Mouse (Mus musculus) liver, embryonic 15.5 days (tissue): ENCODE data around the gene Trim66. TPM values are rescaled to one million over a fixed set of nuclear protein-coding genes. Genes with fewer than 3 reads are reported as not detected.

ENCODE experiments used
- ATAC-seq: fragments of 200-750 bp; cut with Nextera tagmentation; 2 replicates; pipeline ENCODE4 v1.8.0; 2017; ENCODE audit warnings: moderate number of reproducible peaks, mild to moderate bottlenecking, moderate library complexity; ENCODE audit not compliant: insufficient read depth
- H3K27ac ChIP-seq: fragments of 300-500 bp; sonication (generic); replicated peaks from 2 replicates; pipeline ENCODE4 v1.5.1; 2015; ENCODE audit warnings: mild to moderate bottlenecking, inconsistent platforms
- H3K27me3 ChIP-seq: fragments of 300-500 bp; sonication (generic); 2 replicates; pipeline ENCODE4 v1.6.1; 2015; ENCODE audit warnings: mild to moderate bottlenecking, inconsistent platforms
- H3K36me3 ChIP-seq: fragments of 300-500 bp; sonication (generic); replicated peaks from 2 replicates; pipeline ENCODE4 v1.6.1; 2015; ENCODE audit warnings: moderate library complexity, mild to moderate bottlenecking, inconsistent platforms
- H3K4me1 ChIP-seq: fragments of 300-500 bp; sonication (generic); replicated peaks from 2 replicates; pipeline ENCODE4 v1.6.1; 2015; ENCODE audit warnings: inconsistent platforms
- H3K4me2 ChIP-seq: fragments of 300-500 bp; sonication (generic); 2 replicates; pipeline ENCODE4 v1.6.1; 2015; ENCODE audit warnings: moderate library complexity, mild to moderate bottlenecking, inconsistent platforms
- H3K4me3 ChIP-seq: fragments of 300-500 bp; sonication (generic); replicated peaks from 2 replicates; pipeline ENCODE4 v1.5.1; 2015; ENCODE audit warnings: mild to moderate bottlenecking, inconsistent platforms
- H3K9ac ChIP-seq: fragments of 300-500 bp; sonication (generic); 2 replicates; pipeline ENCODE4 v1.6.1; 2015; ENCODE audit warnings: moderate library complexity, mild to moderate bottlenecking, inconsistent platforms
- H3K9me3 ChIP-seq: fragments of 300-500 bp; sonication (generic); replicated peaks from 2 replicates; pipeline ENCODE4 v1.6.1; 2016; ENCODE audit warnings: inconsistent platforms
- WGBS: fragments of 180-500 bp; shearing (Covaris S2); methylation state at CpG from one replicate; pipeline ENCODE4 v1.1.7; 2015; ENCODE audit warnings: mixed read lengths; ENCODE audit not compliant: insufficient replicate concordance; 5-methylcytosine and 5-hydroxymethylcytosine counted together
- polyA plus RNA-seq: library from polyadenylated mRNA; unstranded; fragments of >200 nt; fragmentation: Nextera tagmentation; extraction: Ambion mirVana; gene quantifications from 2 replicates; pipeline ENCODE4 v1.2.1, GENCODE M21; 2015

Gene Trim66
- polyA plus RNA-seq, 1 experiment from 2014 or later: not detected

DNA sequence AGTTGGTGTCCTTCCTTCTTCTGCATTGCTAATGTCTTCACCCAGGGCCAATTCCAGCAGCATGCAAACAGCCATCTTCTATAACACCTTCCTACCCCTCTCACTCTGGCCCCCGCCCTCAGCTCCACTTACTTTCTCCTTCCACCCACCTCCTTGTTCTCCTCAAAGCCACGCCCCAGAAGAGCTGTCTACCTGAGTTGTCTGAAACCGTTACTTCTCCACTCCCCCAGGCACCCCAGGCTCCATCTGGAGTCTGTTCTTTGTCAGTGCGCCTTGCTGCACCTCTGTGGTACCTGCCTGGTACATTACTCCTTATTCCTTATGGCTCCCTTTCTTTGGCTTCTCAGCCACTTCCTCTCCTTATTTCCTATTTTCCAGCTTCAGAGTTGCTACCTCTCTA, 25.2 kb upstream of the Trim66 start:
- Histone ChIP-seq H3K27ac (no peak overlapping the region), H3K36me3 (peaks cover 14% of the 10 kb centered on the region), H3K9me3 (no peaks in the 10 kb centered on the region), H3K4me3 (no peak overlapping the region), H3K4me2 (no peak overlapping the region), H3K9ac (no peak overlapping the region), H3K27me3 (no peaks in the 10 kb centered on the region), H3K4me1 (0 out of 2 replicates have a peak, but pooled peaks cover 3% of the 10 kb centered on the region)
- ATAC-seq: no peak
- 49% methylated on average over 4 of the region's 4 CpGs for WGBS

DNA sequence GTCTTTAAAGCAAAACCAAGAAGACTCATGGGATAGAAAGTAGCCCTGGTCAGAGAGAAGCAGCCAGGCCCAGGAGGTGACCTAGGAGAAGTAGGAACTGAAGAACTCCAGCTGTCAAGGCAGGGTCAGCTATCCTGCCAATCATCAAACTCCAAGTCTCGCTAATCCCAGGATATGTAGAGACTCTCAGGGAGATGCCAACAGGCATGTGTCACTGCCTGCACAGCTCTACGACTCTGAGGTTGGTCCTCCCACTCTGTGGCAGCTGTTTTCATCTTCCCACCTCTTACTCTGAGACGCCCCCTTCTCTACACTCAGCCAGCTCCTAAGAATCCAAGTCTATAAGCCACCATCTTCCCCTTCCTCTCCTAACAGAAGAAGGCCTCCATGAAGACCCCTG, 24.8 kb upstream of the Trim66 start:
- Histone ChIP-seq H3K9ac (no peak overlapping the region), H3K27ac (no peak overlapping the region), H3K27me3 (no peaks in the 10 kb centered on the region), H3K4me3 (no peak overlapping the region), H3K9me3 (no peaks in the 10 kb centered on the region), H3K36me3 (peaks cover 18% of the 10 kb centered on the region), H3K4me2 (no peak overlapping the region), H3K4me1 (0 out of 2 replicates have a peak, but pooled peaks cover 3% of the 10 kb centered on the region)
- WGBS: 60% methylated on average over 3 of the region's 3 CpGs
- ATAC-seq: no peak

GRCm38 (mm10) chr7:109531501-109531900, 23.6 kb upstream of the Trim66 start:
- peak; percentile 7; the same call in 1 of the 2 replicates for ATAC-seq
- WGBS: 37% methylated on average over 5 of the region's 5 CpGs
- no peak overlapping the region for H3K27ac ChIP-seq

GRCm38 (mm10) chr7:109529741-109530140, 21.8 kb upstream of the Trim66 start:
- 47% methylated on average over 2 of the region's 2 CpGs for WGBS
- no peak overlapping the region for H3K9ac ChIP-seq
- peaks cover 48% of the 10 kb centered on the region for H3K36me3 ChIP-seq
- ATAC-seq: no peak
- no peaks in the 10 kb centered on the region for H3K9me3 ChIP-seq
- H3K27ac ChIP-seq: no peak overlapping the region
- peaks cover 23% of the 10 kb centered on the region; the same call in 1 of the 2 replicates for H3K4me1 ChIP-seq
- no peaks in the 10 kb centered on the region for H3K27me3 ChIP-seq
- H3K4me2 ChIP-seq: no peak overlapping the region
- H3K4me3 ChIP-seq: no peak overlapping the region

More at GRCm38 (mm10) chr7:109531501-109531900, 23.6 kb upstream of the Trim66 start:
- H3K9me3 ChIP-seq: no peaks in the 10 kb centered on the region
- peaks cover 30% of the 10 kb centered on the region for H3K36me3 ChIP-seq
- no peaks in the 10 kb centered on the region for H3K27me3 ChIP-seq
- no peak overlapping the region for H3K4me2 ChIP-seq
- H3K9ac ChIP-seq: no peak overlapping the region
- H3K4me1 ChIP-seq: 0 out of 2 replicates have a peak, but pooled peaks cover 10% of the 10 kb centered on the region
- no peak overlapping the region for H3K4me3 ChIP-seq

GRCm38 (mm10) chr7:109528356-109528755, 20.4 kb upstream of the Trim66 start:
- Histone ChIP-seq H3K4me3 (no peak overlapping the region), H3K36me3 (peaks cover 62% of the 10 kb centered on the region), H3K4me2 (no peak overlapping the region), H3K27me3 (no peaks in the 10 kb centered on the region), H3K9me3 (no peaks in the 10 kb centered on the region), H3K4me1 (peaks cover 28% of the 10 kb centered on the region; the same call in 1 of the 2 replicates), H3K9ac (no peak overlapping the region), H3K27ac (no peak overlapping the region)
- ATAC-seq: no peak
- WGBS: 24% methylated on average over 3 of the region's 3 CpGs

DNA sequence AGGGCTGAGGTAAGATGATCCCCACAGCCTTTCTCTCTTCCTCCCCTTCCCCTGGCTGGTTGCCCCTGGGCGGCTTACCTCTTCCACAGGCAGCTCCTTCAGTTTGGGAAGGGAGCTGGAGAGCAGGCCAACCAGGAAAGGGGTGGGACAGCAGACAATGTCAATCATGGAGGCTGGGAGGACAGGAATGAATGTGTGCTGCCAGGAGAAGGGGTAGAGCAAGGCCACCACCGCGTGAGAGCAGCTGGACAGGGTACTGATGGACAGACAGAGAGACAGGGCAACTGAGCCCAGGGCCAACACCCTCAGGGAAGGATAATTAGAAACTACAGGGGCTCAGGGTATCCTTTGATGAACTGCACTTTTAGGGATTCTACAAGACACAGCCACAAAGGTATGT, 19.6 kb upstream of the Trim66 start:
- H3K4me1 ChIP-seq: peaks cover 32% of the 10 kb centered on the region; the same call in 1 of the 2 replicates
- H3K27me3 ChIP-seq: no peaks in the 10 kb centered on the region

DNA sequence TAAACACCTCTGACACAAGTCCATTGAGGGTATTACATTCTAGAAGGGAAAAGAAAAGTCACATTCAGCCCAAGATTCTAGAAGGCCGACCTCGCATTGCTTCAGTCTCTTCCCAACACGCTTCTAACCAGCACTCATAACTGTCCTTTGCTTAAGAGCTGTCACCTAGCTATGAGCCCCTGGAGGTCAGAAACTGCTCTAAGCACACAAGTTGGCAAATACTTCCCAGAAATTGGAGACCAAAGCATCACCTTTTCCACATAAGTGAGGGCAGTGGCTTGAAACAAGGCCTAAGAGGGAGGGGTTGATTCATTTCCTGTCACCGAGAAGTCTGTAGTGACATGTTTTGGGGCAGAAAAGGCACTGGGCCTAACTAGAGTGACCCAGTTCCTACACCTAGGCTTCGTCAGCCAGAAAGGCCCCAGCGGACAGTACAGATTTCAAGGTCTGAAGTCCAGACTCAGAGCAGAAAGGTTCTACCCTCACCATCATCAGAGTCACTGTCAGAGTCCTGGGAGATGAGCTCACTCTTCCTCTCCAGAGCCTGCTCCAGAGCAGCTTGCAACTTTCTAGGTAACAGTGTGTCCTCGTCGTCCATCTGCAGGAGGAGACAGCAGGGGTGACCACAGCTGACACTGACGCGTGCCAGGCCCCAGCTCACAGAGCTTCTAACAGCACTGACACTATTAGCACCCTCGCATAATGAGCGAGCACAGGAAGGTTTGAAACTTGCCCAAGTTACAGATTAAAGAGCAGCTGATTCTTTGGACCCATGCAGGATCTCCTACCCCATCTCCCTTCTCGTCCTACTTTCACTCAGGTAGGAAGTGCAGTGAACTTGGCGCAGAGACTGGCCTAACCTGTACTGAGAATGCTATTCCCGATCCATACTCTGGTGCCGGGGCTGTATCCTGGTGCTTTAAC, 18.1 kb upstream of the Trim66 start:
- ATAC-seq: no peak
- H3K36me3 ChIP-seq: peaks cover 85% of the 10 kb centered on the region
- H3K9ac ChIP-seq: no peak overlapping the region

More for the DNA sequence above, 19.6 kb upstream of the Trim66 start:
- WGBS: 66% methylated on average over 3 of the region's 3 CpGs
- Histone ChIP-seq H3K36me3 (peaks cover 70% of the 10 kb centered on the region), H3K4me3 (no peak overlapping the region), H3K9ac (no peak overlapping the region), H3K9me3 (no peaks in the 10 kb centered on the region), H3K4me2 (no peak overlapping the region), H3K27ac (no peak overlapping the region)
- no peak for ATAC-seq

GRCm38 (mm10) chr7:109524763-109525162, 16.8 kb upstream of the Trim66 start:
- Histone ChIP-seq H3K9me3 (no peaks in the 10 kb centered on the region), H3K4me1 (peaks cover 54% of the 10 kb centered on the region), H3K4me2 (no peak overlapping the region), H3K9ac (no peak overlapping the region), H3K4me3 (no peak overlapping the region), H3K27me3 (no peaks in the 10 kb centered on the region), H3K36me3 (peaks cover 83% of the 10 kb centered on the region), H3K27ac (peak overlapping the region; percentile 51; the same call in 1 of the 2 replicates)
- ATAC-seq: no peak
- WGBS: 66% methylated on average over 3 of the region's 3 CpGs

More for the DNA sequence above, 18.1 kb upstream of the Trim66 start:
- Histone ChIP-seq H3K4me3 (no peak overlapping the region), H3K4me1 (peaks cover 44% of the 10 kb centered on the region), H3K9me3 (no peaks in the 10 kb centered on the region), H3K27me3 (no peaks in the 10 kb centered on the region), H3K27ac (0 out of 2 replicates have a peak overlapping the region, but pooled peaks have one; percentile 42), H3K4me2 (no peak overlapping the region)
- 65% methylated on average over 16 of the region's 16 CpGs for WGBS

DNA sequence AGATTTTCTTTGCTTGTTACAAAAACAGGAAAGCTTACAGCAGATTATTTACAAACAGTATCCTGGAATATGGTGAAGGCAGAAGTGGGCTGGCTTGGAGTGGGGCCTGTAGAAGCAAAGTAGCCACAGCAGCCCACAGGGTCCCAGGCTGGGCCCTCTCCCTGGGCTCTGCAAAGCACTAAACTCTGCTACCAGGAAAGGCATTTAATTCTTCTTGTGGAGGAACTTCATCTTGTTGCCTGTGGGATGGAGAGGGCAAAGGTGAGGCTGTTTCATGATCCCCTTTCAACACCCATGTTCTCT, 16.5 kb upstream of the Trim66 start:
- Histone ChIP-seq H3K9ac (no peak overlapping the region), H3K4me1 (peaks cover 57% of the 10 kb centered on the region), H3K36me3 (peaks cover 83% of the 10 kb centered on the region), H3K9me3 (no peaks in the 10 kb centered on the region), H3K4me3 (no peak overlapping the region), H3K27ac (peak overlapping the region; percentile 51), H3K4me2 (no peak overlapping the region), H3K27me3 (no peaks in the 10 kb centered on the region)
- ATAC-seq: no peak

DNA sequence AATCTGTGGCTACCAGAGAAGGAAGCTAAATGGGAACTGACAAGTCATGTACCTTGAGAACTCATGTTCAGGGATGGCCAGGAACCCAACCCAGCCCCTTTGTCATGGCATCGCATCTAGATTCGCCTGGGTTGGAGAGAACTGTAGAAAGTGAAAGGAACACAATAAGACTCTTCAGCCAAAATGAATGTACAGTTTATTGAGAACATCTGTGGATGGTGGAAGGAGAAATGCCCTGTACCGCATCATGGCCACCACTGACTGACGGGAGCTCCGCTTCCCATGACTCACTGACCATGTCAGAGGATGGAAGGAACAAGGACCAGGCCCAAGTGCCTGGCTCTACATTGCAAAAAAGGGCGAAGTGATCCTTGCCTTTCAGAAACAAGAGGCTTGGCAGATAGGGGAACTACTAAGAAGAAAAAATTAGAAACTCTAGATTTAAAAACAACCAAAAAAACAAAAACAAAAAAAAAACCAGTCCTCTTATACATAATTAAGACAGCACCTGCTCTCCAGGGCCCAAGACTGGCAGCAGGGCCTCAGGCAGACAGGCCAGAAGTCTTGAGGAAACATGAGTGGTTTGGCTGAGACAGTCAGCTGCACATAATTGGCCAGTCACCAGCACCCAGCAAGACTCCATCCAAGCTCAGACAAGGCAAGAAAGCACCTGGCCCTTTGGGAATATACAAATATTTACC, 16.0 kb upstream of the Trim66 start:
- no peak for ATAC-seq
- Histone ChIP-seq H3K27me3 (no peaks in the 10 kb centered on the region), H3K4me2 (no peak overlapping the region), H3K36me3 (peaks cover 83% of the 10 kb centered on the region), H3K4me1 (peaks cover 58% of the 10 kb centered on the region), H3K9me3 (no peaks in the 10 kb centered on the region), H3K9ac (no peak overlapping the region), H3K27ac (peak overlapping the region; percentile 51), H3K4me3 (no peak overlapping the region)
- WGBS: 57% methylated on average over 6 of the region's 6 CpGs

DNA sequence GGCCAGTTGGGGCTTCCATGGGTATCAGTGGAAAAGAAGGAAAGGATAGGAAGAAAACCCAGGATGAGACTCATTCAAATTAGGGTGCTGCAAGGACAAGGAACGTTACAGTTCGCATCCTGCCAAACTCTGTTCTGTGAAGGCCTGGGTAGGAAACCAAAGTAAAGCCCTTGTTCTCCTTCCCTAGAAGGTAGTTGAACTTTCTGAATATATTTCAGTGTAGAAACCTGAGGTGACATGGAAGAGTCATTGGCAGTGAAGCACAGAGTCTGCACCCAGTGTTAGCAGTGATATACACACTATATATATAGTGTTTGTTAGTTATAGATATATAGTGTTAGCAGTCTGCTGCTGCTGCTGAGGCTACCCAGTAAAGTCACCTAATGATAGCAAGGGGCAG, 15.4 kb upstream of the Trim66 start:
- Histone ChIP-seq H3K27me3 (no peaks in the 10 kb centered on the region), H3K4me3 (no peak overlapping the region), H3K4me2 (no peak overlapping the region), H3K36me3 (peaks cover 83% of the 10 kb centered on the region), H3K27ac (peak overlapping the region; percentile 39; the same call in 1 of the 2 replicates), H3K4me1 (peaks cover 61% of the 10 kb centered on the region), H3K9me3 (no peaks in the 10 kb centered on the region), H3K9ac (no peak overlapping the region)
- ATAC-seq: no peak
- WGBS: 77% methylated on average over 2 of the region's 2 CpGs
